Mouse (Mus musculus) layer of hippocampus, adult 18-20 months (tissue): Measurements from ENCODE around the gene Ccdc114. TPM values are rescaled to one million over a fixed set of nuclear protein-coding genes. Genes with fewer than 3 reads are reported as not detected.
A peak's percentile ranks its signal among the peaks of the same experiment; 100 is the strongest.
"Not testable (repeated sequence)": the region's sequence is repeated elsewhere in the genome, so short reads cannot be mapped to it uniquely, and the experiment has no call there.

ENCODE experiments used
- DNase-seq, 2 experiments: peaks; one replicate each; pipeline ENCODE4 v3.0.0; 2022; ENCODE audit warnings: low spot score in 2 of 2
- long read RNA-seq: library from polyadenylated mRNA; stranded (forward); transcript quantifications from one replicate; pipeline ENCODE4 v2.0.0, GENCODE M21; 2021
- total RNA-seq, 2 experiments: library from RNA; stranded (reverse); gene quantifications; 2 replicates each; pipeline ENCODE4 v1.2.3; 2021

Gene Ccdc114
- 1 to 10 TPM; 4.1 to 4.2 TPM for total RNA-seq
- long read RNA-seq, partial matches to known transcripts = 1 of 3 reads
- long read RNA-seq, other reads (novel, unspliced or antisense) = 2 of 3 reads

DNA sequence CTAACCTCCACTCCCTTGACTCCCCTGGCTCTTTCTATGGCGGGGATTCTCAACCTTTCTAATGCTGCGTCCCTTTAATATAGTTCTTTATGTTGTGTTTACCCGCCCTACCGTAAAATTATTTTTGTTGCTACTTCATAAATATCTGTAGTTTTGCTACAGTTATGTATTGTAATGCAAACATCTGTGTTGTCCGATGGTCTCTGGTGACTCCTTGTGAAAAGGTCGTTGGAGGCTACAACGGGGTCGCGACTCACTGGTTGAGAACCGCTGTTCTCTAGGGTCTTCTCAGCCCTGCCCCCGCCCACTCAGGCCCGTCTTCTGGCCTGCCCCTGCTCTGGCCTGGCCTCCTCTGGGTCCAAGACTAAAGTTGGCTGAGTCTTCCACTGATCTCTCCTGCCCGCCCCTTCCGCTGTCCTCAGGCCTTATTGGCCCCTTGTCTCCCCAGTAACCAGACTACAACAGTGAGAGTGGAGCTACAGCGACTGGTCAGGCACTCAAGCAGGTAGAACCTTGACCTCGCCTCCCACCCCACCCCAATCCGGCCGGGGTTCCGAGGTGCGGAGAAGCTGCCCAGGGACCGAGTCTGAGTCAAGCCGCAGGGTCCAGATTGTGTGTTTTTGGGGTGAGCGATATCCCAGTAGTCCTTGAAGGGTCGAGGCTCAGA, at the start of gene Ccdc114:
Ccdc114 (plus strand) TSS at position 311 of the 667 bp plus-strand sequence.
- peak in 1 of 2 experiments; percentile 34 for DNase-seq

- DNase-seq = no peak
These were observed 47.0 kb upstream of the Ccdc114 start for GRCm38 (mm10) chr7:45876895-45877294.

GRCm38 (mm10) chr7:45878278-45878677, 45.6 kb upstream of the Ccdc114 start, which contains the start of gene Grin2d:
Gene Grin2d, minus strand, starts transcription at chr7:45878378.
- DNase-seq = not testable (repeated sequence)

DNA sequence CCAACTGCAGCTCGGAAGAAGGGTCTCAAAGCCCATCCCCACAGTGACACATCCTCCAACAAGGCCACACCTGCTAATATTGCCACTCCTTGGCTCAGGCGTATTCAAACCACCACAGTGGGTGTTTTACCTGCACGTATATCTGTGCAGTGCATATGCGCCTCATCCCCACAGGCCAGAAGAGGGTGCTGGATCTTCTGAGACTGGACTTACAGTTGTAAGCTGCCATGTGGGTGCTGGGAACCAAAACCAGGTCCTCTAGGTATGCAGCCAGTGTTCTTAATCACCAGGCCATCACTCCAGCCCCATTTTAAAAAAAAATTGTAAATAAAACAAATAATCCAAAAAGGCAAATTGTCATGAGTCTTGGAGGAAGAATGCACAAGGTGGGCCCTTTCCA, 43.3 kb upstream of the Ccdc114 start:
- DNase-seq = no peak

DNA sequence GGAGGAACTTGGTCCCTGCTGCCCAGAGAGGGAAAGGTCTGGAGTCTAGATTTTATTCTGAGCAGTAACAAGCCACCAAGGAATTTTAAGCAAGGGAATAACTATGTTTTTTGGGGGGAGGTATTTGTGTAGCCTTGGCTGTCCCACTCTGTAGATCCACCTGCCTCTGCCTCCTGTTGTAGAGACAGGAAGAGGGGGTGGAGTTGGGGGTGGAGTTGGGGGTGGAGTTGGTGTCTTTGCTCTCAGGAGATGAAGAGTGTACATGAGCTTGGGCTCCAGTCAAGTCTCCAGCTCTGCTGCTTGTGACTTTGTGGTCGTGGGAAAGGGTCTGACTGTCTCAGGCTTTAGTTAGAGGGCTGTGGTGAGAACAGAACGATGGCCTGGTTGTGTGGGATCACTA, 42.9 kb upstream of the Ccdc114 start:
- no peak for DNase-seq

DNA sequence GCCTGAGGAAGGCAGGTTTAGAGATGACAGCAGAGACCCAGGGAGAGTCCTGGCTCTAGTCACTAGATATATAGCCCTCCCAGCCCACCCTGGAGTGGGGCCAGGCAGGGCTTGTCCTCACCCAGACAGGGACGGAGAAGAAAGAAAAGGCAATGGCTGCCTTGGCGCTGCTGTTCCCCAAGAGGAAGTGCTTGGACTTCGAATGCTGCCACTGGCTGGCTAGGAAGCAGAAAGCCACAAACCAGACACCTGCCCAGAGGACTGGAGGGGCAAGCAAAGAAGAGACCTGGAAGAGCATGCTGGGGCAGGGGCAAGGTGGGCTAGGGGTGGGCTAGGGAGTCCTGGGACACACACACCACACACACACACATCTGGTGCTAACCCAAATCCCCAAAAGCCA, 36.6 kb upstream of the Ccdc114 start:
- DNase-seq = no peak

GRCm38 (mm10) chr7:45892651-45893050, 31.2 kb upstream of the Ccdc114 start:
- DNase-seq = no peak

DNA sequence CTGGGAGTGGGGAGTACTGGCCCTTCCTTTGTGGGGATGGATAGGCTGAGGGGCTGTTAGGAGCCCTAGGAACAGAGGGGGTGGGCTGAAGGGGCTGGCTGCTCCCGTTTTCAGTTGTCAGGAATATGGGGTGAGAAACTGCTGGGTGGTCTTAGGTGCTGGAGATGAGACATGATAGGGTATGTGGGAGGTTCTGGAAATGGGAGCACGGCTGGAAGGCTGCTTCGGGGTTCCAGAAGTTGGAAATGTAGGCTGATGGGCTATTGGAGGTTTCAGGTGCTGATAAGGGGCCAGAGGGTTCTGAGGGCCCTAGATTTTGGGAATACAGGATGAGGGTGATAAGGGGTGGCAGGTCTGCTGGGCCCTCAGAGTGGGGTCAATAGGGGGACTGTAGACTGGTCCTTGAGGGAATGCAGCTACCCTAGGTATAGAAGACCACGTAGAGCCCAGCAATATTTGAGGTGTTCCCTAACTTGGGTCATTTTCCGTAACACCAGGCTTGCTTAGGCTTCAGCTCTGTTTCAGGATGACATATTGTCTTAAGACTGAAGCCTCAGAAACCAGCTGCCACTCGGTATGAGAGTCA, 27.8 kb upstream of the Ccdc114 start:
- no peak for DNase-seq

DNA sequence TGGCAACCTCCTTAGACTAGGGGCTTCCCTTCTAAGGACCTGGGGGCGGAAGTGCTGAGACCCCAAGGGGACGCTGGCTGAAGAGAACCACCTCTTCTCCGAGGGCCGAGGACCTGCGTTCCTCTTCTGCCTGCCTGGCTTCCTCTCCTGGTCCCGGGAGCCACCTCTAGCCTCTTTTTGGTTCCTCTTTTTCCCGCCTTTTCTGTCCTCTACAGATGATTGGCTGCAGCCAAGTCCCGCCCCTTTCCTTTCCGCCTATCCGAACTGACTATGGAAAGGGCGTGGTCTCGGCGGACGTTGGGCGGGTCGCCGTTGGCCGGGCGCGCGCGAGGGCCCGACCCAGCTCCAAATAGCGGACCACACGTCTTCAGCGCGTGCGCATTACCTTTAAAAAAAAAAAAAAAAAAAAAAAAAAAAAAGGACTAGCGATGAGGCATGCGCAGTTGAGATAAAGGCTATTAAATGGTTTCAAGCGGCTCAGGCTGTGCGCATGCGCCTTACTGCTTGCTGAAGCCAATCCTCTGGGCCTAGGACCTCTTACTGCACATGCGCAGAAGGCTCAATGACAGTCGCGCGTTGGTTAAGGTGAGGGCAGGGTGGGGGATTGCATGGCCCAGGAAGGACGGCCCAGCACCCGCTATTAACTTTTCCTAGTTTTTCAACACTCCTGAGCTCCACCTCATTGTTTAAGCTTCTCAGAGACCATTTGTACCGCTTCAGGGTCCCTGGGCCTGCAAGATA, 27.2 kb upstream of the Ccdc114 start, which contains the start of the genes Syngr4 and Tmem143:
Syngr4 (minus strand) TSS at position 198 of the 741 bp plus-strand sequence.
Tmem143 (plus strand) TSS at position 425 of the 741 bp plus-strand sequence.
- peak; percentile 95 to 98 for DNase-seq

GRCm38 (mm10) chr7:45897258-45897757, 26.6 kb upstream of the Ccdc114 start:
- DNase-seq = peak; percentile 32 to 61

DNA sequence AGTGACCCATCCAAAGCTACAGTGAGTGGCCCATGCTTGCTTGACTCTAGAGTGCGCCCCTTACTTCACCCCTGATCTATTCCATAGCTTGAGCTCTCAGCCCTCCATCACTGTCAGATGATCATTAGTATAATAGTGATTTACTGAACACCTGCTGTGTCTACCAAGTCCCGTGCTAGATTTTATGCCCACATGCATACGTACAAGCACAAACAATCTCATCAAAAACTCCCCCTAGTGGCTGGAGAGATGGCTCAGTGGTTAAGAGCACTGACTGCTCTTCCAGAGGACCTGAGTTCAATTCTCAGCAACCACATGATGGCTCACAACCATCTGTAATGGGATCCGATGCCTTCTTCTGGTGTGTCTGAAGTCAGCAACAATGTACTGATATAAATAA, 25.7 kb upstream of the Ccdc114 start:
- not testable (repeated sequence) for DNase-seq

DNA sequence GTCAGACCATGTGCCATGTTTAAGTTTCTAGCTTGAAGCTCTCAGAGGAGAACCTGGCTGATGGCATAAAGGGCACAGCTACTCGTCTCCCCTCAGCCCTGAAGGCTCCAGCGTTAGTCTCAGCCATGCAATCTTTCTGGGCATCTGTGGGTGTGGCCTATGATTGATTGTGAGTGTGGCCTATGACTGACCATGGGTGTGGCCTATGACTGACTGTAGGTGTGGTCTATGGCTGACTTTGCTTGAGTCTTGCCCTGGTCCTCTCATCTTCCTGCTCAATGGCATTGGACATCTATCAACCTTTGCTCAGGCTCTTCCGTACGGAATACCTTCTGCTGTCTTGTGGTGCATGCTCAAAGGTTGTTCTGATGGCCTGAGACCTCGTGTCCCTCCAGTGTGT, 22.3 kb upstream of the Ccdc114 start:
- no peak for DNase-seq

- no peak for DNase-seq
These were observed 21.3 kb upstream of the Ccdc114 start for GRCm38 (mm10) chr7:45902481-45903002.

DNA sequence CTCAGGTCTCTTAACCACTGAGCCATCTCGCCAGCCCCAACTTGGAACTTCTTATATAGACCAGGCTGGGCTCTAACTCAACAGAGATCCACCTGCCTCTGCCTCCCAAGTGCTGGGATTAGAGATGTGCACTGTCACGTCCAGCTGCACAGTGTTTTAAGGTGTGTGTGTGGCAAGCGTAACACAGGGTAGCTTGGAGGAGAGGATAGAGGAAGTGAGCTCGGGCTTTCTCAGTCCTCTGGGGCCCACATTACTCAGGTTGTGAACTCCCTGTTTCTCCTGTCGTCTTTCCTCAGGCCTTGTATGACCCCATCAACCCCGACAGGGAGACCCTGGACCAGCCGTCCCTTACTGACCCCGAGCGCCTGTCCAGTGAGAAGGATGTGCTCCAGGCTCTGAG, 17.2 kb upstream of the Ccdc114 start:
- no peak for DNase-seq

DNA sequence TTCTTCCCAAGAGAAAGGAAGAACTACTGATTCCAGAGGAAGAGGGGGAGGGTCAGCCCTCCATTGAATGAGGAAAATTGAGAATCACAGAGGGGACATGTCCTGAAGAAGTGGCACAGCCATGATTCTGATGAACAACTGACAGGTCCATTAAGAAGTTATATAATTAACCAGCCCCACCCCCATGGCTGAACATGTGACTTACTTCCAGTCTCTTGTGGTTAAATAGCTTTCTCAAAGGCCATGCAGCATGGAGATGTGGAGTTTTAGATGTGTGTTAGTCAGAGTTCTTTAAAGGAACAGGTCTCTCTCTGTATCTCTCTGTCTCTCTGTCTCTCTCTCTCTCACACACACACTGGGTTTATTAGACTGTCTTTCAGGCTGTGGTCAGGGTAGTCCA, 15.5 kb upstream of the Ccdc114 start:
- no peak for DNase-seq

- DNase-seq = no peak
These were observed 14.7 kb upstream of the Ccdc114 start for GRCm38 (mm10) chr7:45909145-45909544.

DNA sequence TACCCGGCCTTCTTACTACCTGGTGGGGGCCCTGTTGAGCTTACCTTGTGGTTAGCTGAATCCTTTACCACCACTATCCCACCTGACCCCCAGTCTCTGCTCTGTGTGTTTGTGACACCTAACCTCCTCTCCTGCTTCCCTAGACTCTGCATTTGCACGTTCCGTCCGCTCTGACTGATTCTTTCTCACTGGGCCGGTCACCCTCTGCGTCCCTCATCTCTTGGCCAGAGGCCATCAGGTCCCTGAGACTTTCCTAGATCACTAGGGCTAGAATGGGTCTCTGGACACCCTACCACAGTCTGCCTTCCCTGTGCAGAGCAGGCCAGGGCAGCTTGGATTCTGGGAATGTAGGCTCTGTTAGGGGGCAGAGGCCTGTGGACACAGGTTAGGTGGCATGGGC, 9.8 kb upstream of the Ccdc114 start:
- DNase-seq = no peak

- DNase-seq = no peak
These were observed 8.9 kb upstream of the Ccdc114 start for GRCm38 (mm10) chr7:45915011-45915410.

- peak; percentile 76 to 77 for DNase-seq
These were observed 7.5 kb upstream of the Ccdc114 start for GRCm38 (mm10) chr7:45916056-45917003.

DNA sequence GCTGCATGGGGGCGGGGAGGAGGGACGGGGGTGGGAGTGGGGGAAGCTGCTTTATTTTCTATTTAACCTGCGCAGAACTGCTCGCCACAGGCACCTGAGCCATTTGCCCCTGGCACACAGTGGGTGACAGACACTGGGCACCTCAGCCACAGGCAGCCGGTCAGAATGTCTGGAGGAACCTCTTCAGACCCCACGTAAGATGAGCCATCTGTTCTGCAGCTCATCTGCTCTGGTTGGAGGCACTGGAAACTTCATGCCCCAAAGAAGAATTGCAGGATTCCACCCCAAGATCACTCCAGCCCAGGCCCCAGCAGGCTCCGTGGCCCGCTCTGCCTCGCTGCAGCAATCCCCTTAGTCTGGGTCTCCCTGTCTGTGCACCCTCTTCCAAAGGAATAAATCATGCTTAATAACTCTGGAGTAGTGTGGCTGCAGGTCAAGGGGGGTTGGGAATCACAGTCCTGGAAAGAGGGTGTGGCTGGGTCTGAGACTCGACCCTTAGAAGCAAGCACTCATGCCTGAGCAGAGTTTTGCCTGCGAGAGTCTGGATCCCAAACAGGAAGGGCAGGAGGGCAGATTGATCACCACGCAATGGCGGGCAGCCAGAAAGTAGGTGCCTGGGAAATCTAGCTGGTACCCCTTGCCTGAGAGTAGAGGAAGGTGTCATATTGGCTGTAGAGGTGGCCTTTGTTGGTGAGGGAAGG, 6.7 kb upstream of the Ccdc114 start:
- DNase-seq = no peak
